Mouse (Mus musculus) gastrocnemius, postnatal 14 days (tissue): ENCODE results near the gene Ubiad1. TPM values are rescaled to one million over a fixed set of nuclear protein-coding genes. Genes with fewer than 3 reads are reported as not detected.

Experiments
- total RNA-seq, 2 experiments: library from RNA; stranded (reverse); gene quantifications; 2 replicates each; pipeline ENCODE4 v1.2.3; 2021

The Ubiad1 gene
- total RNA-seq, 2 experiments from 2014 or later: 8.4 to 10.1 TPM

Other genes with a start within 250 kb of the Ubiad1 start
- gene Disp3, start 156.8 kb downstream of the Ubiad1 start, total RNA-seq: under 1 TPM; 0.10 to 0.13 TPM
- 10 to 100 TPM; 27.5 to 31.4 TPM for gene Mtor, start 3.8 kb upstream of the Ubiad1 start, total RNA-seq
- gene Angptl7, start 55.7 kb upstream of the Ubiad1 start, total RNA-seq: 10 to 100 TPM; 23.9 to 72.0 TPM
- 10 to 100 TPM; 20.0 to 23.0 TPM for gene Exosc10, start 113.7 kb upstream of the Ubiad1 start, total RNA-seq
- gene Srm, start 146.7 kb upstream of the Ubiad1 start, total RNA-seq: 10 to 100 TPM; 15.9 to 20.9 TPM
- gene Masp2, start 157.8 kb upstream of the Ubiad1 start, total RNA-seq: under 1 TPM; 0.35 to 0.41 TPM
- gene Tardbp, start 182.2 kb upstream of the Ubiad1 start, total RNA-seq: 100 to 1,000 TPM; 115 TPM
- 1 to 10 TPM; 6.9 to 7.7 TPM for gene Gm572, start 198.5 kb upstream of the Ubiad1 start, total RNA-seq